ENCODE assay signal across 22 mouse cellular contexts in genomic region chr11:116928031-116928430, GRCm38 (mm10). TPM values are rescaled to one million over a fixed set of nuclear protein-coding genes. Genes with fewer than 3 reads are reported as not detected.
"Had no signal": no experiment of that assay in that cellular context is flagged by ENCODE, and none has a peak within 500 bp of the region (broad histone marks: within the 10 kb centered on the region; RNA-seq: fewer than 3 reads in every experiment).

No protein-coding gene starts in this region.

- H3K4me3 ChIP-seq: lung, embryonic 15.5 days; megakaryocyte, embryonic 14.5 days; midbrain, embryonic 12.5 days; neural tube, embryonic 12.5 days; stomach, embryonic 15.5 days had no signal

- H3K9me3 ChIP-seq: lung, embryonic 15.5 days; megakaryocyte, embryonic 14.5 days; midbrain, embryonic 12.5 days; neural tube, embryonic 12.5 days; stomach, embryonic 15.5 days had no signal

- H3K27ac ChIP-seq: lung, embryonic 15.5 days; macrophage; midbrain, embryonic 12.5 days; neural tube, embryonic 12.5 days; stomach, embryonic 15.5 days; stomach, postnatal 0 days had no signal

- ATAC-seq: liver, postnatal 0 days; lung, postnatal 0 days; midbrain, embryonic 16.5 days had no signal

- DNase-seq: liver, postnatal 0 days; lung, adult 2 months; lung, postnatal 14 days; lung, postnatal 36 days; midbrain, embryonic 14.5 days; right cerebral cortex, postnatal 14 days; thymus, adult 2 months; thymus, postnatal 25 days; thymus, postnatal 4 days had no signal

- H3K9ac ChIP-seq: liver, postnatal 0 days; lung, embryonic 15.5 days; midbrain, embryonic 12.5 days; neural tube, embryonic 12.5 days; stomach, embryonic 15.5 days had no signal

- H3K4me2 ChIP-seq: lung, embryonic 15.5 days; midbrain, embryonic 12.5 days; neural tube, embryonic 12.5 days; stomach, embryonic 15.5 days had no signal

- H3K27me3 ChIP-seq: midbrain, embryonic 12.5 days; neural tube, embryonic 12.5 days had no signal

- H3K4me1 ChIP-seq: lung, embryonic 15.5 days; megakaryocyte, embryonic 14.5 days; midbrain, embryonic 12.5 days; stomach, embryonic 15.5 days had no signal

- H3K36me3 ChIP-seq: lung, embryonic 15.5 days; stomach, embryonic 15.5 days had no signal

RNA-seq across cellular contexts. Expression of gene Mgat5b, which starts 9.4 kb away (rescaled TPM):
- total RNA-seq: megakaryocyte progenitor cell, adult 5-6 weeks; monocyte, adult 5-6 weeks; neutrophil, adult 5-6 weeks had no signal
- polyA plus RNA-seq: liver, postnatal 0 days; lung, postnatal 0 days; macrophage; spleen, adult 2 months had no signal
